Mouse (Mus musculus): ENCODE measurements at regions not wholly inside any gene's neighbourhood (a gene's known extent, or its start where the extent isn't known, plus 50 kb on each side); places are given as distances from the start of the nearest gene placed in this dataset.
"Not testable (repeated sequence)": the region's sequence is repeated elsewhere in the genome, so short reads cannot be mapped to it uniquely, and the experiment has no call there.

DNA sequence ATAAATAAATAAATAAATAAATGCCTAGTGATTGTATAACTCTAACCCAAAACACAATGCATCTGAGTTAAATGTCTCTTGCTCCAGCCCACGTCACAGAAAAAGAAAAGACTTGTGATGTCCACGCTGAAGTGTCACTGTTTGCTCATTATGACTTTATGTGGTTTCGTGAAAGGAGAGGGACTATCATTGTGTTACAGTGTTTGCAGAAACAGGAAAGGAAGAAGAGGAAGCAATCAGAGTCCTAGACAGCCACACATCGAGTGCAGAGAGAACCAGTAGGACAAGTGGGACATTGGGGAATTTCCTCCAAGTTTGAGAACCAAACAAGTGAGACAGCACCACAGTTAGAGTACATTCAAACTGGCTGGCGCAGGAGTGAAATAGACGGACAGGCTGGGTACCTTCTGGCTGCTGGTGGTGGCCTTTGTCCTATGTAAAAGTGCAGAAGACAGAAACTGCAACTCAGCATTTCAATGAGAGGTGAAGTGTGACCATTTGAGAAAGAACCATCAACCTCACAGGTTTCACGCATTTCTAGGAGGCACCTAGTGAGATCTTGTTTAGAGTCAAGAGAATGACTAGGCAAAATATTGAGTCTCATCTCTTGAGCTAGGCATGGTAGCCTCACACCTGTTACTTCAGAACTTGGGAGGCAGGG lies 59.6 kb downstream of the Fasl start:
- intact Hi-C loops (cut with DNase I; ENCODE audit: low total_unique reads): no loop called here
- DNase-seq: no peak

DNA sequence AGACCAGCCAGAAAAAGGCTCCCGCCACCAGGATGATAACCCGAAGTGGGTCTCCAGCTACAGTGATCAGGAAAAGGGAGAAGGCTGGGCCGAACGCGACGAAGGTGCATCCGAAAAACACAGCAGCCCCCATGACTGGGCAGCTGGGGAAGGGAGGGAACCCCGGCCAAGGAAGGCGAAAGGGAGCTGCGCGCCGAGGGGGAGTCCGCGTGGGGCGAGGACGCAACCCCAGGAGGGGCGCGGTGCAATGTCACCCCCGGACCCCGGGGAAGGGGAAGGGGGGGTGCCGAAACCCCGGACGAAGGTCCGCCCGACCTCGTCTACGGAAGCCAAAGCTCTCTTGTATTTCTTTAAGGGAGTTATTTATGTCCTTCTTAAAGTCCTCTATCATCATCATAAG lies 60.9 kb downstream of the Fasl start:
- DNase-seq; intact Hi-C loops (cut with DNase I; ENCODE audit: low total_unique reads): not testable (repeated sequence)

DNA sequence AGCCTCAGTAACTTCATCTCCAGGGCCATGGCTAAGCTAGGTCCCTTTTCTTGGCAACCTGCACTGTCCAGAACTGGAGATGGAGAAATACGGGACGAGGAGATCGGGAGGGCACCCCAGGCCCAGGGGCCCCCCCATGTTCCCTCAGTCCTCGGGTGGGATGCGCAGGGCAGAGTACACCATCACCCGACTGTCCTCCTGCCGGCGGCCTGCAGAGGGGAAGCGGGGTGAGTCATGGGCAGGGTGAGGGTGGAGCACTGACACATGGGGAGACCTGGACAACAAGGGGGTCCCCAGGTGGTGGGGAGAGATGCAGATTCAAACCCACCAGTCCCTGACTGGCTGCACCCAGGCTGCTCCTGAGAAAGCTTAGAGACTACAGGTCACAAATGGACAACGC lies 62.2 kb downstream of the Fasl start:
- intact Hi-C loops (cut with DNase I; ENCODE audit: low total_unique reads); DNase-seq: not testable (repeated sequence)

DNA sequence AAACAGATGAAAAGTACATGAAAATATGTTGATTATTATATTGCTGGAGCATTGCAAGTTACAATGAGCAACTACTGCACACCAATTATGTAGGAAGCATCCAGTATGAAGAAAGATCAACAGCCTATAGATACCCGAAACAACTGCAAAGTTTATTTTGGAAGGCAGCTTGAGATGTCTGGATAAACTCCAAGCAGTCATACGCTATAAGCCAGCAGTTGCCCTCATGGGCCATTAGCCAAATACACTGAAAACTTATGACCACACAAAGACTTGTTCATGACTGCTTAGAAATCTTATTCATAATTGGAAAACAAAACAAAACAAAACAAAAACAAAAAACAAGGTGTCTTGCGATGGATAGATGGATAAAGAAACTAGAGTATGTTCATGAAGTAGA lies 68.4 kb downstream of the Fasl start:
- no peak for DNase-seq
- intact Hi-C loops (cut with DNase I; ENCODE audit: low total_unique reads): no loop called here

DNA sequence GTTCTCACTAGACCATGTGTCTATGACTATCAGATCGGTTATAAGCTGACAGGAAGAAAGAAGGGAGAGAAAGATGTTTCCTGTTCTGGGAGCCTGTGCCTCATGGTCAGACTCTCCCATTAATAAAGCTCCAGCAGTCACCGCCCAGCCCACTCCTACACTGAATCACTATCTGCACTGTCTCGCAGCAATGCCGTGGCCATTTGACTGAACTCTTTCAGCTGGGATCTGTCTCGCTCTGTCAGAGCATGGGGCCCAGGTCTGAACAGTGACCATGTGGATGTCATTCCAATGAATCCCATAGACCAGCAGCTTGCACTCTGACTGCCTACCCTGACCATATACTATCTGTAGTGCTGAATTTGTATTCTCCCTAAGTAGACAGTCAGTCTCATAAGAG lies 70.0 kb downstream of the Fasl start:
- intact Hi-C loops (cut with DNase I; ENCODE audit: low total_unique reads): no loop called here
- no peak for DNase-seq

DNA sequence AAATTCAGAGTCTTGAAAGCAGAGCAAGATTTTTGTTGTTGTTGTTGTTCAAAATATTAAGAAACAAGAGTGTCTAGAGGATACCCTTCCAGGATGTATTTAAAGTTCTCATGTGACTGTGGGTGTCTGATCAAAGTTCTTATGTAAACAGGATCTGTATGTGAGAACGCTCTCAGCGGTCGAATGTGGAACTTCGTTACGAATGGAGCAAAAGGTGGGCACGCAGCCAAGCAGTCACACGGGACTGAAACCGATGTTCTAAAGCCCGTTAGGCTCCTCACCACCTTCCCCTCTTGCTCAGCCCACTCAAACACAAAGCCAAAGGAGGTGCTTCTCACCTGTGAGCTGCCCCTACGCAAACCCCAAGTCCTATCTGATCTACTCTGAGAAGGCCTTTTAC lies 75.4 kb downstream of the Fasl start:
- DNase-seq: peak; percentile 57
- intact Hi-C loops (cut with DNase I; ENCODE audit: low total_unique reads): no loop called here

DNA sequence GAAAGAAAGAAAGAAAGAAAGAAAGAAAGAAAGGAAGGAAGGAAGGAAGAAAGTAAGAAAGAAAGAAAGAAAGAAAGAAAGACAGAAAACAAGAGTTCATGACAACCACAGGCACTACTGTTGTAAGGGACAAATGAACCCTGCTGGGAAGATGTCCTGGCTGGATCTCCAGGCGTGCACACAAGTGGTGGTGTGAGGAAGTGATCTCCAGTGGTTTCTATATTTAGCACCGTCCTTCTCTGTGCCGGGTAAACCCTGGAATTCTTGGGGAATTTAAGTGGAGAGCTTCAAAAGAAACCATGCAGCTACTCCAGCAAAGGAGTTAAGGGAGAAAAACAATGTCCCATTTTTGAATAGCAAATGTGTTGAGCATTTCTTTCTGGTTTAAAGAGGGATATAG lies 76.0 kb downstream of the Fasl start:
- no peak for DNase-seq
- intact Hi-C loops (cut with DNase I; ENCODE audit: low total_unique reads): no loop called here

DNA sequence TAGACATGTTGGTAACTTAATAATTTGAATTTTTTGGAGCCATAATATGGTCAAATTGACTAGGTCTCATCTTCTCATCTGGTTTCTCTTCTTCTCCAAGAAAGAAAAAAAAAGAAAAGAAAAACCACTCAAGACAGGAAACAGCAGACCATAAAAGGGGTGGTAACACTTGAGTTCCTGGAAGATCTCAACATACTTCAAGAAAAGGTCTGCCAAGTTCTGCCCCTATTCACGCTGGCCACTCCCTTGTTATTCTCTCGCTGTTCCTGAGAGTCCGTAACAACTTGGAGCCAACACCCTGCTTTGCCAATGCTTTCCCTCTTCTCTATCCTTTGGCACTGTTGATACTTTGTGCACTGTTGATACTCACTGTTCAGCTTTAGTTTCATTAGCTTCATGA lies 81.2 kb downstream of the Fasl start:
- intact Hi-C loops (cut with DNase I; ENCODE audit: low total_unique reads): no loop called here
- no peak for DNase-seq

DNA sequence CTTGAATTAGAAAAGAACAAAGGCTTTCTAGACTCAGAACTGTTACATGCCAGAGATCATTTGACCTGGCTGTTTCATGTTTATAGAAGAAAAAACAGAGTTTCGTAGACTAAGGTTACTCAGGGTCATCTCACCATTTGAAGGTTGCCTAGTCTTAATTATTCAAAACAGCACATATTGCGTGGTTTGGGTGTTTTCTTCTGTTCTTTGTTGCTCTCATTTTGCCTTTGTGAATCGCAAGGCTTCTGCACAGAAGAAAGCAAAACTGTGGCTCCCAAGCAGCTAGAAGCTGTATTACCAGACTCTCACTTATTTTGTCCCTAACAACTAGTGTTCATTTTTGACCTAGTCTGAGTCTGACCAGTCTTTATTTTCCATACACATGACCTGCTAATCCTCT lies 83.3 kb downstream of the Fasl start:
- intact Hi-C loops (cut with DNase I; ENCODE audit: low total_unique reads): no loop called here
- DNase-seq: no peak

DNA sequence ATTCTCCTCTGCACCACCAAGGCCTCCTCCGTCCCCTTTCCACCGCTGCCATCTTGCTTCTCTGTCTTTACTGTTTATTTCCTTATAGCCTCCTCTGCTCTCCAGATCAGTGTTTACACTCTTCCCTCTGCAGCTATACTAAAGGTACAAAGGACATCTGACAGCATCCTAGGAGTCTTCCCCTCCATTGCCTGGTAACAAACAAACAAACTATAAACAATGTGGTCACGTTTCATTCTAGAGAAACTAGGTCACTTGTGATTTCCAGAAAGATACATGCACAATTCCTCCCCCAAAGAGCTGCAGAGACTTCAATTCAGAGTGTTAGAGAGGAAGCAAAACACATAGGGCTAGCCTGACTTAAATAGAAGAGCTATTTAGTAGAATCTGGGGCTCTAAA lies 83.8 kb downstream of the Fasl start:
- DNase-seq: no peak
- intact Hi-C loops (cut with DNase I; ENCODE audit: low total_unique reads): no loop called here

DNA sequence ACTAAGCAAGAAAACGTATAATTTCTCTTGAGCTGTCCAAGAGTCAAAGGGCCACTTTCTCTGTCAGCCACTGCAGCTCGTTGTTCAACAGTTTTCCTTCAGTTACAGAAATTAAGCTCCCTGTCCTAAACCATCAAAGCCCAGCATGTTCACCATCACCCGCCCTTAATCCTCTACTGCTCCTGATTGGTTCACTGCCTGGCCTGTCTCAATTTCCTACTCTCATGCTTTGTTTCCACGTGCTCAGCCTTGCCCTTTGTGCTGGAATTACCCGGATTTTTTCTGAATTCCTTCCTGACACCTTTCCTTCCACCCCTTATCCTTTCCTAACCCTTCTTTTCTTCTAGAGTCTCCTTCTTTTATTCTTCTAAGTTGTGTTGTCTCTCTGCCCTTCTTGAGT lies 92.4 kb downstream of the Fasl start:
- intact Hi-C loops (cut with DNase I; ENCODE audit: low total_unique reads): no loop called here
- no peak for DNase-seq

DNA sequence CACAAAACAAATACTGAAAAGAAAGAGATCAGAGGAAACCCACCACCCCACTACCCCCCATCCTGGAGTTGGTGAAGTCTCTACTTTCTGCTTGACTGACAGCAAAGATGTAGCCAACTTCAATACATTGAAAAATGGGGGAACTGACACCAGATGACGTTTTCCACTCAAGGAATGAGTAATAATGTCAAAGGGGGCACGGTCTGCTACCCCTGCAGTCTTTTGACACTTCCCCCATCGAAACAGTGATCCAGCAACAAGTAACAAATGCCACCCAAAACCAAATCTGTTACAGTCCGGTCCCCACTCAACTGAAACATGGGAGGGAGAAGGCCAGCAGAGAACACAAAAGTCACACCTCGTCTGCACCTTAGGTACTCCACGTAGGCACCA lies 94.5 kb downstream of the Fasl start:
- DNase-seq: no peak
- intact Hi-C loops (cut with DNase I; ENCODE audit: low total_unique reads): no loop called here

DNA sequence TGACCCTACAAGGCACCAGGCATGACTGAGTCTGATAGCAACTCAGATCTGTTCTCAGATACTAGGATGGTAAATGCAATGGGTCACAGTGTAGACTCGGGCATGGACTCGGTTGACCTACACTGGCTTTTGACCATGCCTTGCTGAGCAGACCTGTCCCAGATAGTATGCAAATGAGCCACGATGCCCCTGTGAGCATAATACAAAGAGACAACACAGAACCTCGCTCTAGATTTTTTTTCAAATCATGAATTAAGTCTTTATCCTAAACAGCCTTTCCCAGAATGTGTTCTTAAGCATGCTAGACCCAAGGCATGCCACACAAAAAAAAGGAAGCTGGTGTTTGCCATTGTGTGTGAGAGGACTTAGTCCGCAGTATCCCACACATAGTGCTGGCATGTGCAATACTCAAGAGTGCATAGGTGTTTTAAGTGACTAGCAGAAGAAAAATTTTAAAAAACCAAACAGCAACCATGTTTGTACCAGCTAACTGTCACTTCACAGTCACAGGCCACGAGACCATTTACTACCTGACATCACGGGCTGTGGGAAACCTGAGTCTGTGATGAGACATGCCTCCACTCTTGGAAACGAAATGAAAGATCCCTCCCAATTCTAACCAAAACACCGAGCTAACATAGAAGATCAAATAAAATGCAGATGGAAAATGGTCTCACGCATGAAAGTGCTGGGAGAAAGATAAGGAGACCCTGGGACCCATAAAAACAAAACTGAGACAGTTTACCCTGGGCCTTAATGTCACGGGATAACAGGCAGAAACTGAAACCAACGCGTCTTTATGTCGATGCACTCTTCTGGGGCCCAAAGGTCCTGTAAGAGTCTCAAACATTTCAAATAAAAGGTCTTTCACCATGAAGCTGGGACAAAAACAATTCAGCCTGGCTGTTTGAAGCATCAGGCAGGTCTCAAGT lies 95.2 kb downstream of the Fasl start:
- intact Hi-C loops (cut with DNase I; ENCODE audit: low total_unique reads): no loop called here
- DNase-seq: no peak

DNA sequence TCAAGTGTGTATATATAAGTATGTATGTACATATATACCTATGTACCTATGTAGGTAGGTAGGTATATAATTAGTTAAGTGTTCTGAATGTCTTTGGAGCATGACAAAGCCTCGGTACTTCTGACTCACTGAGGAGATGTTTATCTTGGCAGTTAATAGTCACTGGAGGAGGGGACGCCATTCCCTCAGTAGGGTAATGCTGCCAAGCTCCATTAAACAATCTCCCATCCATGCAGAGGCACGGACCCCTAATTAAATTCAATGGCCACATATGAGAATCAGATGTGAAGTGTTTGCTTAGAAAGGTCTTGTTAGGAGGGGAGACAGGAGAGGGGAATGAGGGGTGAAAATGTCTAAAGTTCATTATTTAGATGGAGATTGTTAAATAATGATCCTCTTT lies 99.3 kb downstream of the Fasl start:
- DNase-seq: no peak
- intact Hi-C loops (cut with DNase I; ENCODE audit: low total_unique reads): no loop called here

DNA sequence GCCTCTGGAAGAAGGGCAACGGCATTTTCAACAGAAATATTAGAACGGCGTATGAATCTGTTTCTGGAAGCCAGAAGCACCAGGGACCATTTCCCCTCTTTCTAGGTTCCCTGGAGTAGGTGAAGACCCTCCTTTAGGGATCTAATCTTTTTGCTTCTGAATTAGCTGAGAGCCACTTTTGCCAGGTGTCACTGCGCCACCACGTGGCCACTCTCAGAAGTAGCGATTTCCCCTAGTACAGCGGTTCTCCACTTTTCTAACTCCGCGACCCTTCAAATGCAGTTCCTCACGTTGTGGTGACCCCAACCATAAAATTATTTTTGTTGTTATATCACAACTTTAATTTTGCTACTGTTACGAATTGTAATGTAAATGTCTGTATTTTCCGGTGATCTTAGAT lies 100.7 kb downstream of the Fasl start:
- DNase-seq: peak; percentile 40
- intact Hi-C loops (cut with DNase I; ENCODE audit: low total_unique reads): loop anchor here (2.0 kb wide), 1 partner anchor 287 kb away; no protein-coding TSS in a partner anchor

DNA sequence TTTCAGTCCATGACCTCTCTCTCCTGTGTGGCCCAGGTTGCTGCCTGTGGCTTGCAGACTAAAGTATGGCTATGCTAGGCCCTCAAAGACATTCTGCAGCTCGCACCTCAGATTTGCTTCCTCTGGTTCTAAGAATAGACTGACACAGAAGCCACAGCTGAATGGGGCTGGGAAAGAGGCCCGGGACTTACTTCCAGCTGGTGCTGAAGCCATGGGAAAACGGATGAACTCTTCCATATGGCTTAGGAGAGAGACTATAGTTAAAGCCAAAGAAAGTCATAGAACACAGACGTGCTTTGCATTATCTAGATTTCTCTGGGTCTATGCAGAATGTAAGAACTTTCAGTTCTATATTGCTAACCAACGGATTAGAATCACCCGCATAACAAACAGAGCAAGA lies 107.7 kb downstream of the Fasl start:
- DNase-seq: no peak
- intact Hi-C loops (cut with DNase I; ENCODE audit: low total_unique reads): no loop called here

DNA sequence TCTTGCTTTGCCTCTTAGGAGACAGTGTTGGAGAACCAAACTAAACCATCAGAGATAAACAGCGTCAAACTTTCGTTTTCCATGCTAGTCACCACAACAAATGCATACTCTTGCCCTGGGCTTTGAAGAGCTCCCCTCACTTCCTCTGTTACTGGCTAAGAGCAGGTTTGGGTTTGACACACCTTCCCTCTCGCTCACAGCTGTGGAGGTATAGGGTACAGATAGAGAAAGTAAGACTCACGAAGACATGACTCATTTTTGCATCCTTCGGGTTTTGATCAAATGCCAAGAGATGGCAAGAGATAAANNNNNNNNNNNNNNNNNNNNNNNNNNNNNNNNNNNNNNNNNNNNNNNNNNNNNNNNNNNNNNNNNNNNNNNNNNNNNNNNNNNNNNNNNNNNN lies 117.4 kb downstream of the Fasl start:
- intact Hi-C loops (cut with DNase I; ENCODE audit: low total_unique reads): no loop called here
- DNase-seq: no peak

DNA sequence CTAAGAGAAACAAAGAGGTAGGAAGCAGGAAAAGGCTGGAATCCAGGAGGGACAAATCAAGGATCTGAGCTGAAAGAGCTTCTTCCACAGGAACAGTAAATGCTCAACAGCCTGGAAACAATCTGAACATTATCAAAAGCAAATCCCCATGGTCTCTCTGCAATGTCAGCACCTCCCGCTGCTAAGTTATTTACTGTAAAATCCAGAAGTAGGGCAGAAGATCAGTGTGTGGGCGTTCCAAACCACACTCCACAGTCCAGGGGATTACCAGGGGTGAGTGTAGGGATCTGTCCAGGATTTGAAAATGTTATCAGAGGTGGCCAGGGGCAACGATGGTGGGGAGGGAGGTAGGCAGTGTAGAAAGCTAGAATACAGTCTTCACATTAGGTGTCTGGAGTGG lies 124.0 kb downstream of the Fasl start:
- no peak for DNase-seq
- intact Hi-C loops (cut with DNase I; ENCODE audit: low total_unique reads): no loop called here

DNA sequence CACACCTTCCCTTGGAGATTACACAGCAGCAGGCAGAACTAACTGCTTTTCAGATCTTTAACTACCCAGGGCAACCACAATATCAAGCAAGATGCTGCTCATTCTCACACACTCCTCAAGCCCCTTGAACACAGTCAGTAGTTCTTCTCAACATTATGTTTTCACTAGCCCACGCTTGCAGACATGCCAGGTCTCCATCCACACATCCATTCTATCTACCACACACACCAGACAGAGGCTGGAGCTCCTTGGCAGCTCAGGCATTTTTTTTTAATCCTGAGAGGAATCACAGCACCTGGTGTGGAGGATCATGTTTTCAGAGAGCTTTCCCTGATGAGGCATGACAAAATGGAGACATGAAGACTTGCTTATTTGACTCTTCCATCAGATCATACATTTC lies 124.9 kb downstream of the Fasl start:
- DNase-seq: no peak
- intact Hi-C loops (cut with DNase I; ENCODE audit: low total_unique reads): no loop called here

DNA sequence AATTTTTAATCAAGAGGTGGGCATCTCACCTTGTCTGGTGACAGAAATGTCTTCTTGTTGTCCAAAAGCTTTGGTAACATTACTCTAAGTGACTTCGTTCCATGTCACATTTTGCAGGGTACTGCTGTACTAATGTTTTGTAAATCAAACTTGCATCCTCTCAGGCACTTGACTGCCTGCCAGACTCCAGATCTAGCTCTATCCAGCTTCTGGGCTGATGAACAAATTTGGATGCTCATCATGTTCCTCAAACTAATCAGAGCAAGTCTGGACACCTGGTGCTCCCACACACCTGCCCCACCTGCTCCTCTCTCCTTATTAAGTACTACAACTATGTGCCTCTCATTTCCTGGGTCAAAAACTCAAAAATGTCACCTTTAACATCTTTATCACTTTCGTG lies 126.1 kb downstream of the Fasl start:
- intact Hi-C loops (cut with DNase I; ENCODE audit: low total_unique reads): no loop called here
- DNase-seq: no peak

DNA sequence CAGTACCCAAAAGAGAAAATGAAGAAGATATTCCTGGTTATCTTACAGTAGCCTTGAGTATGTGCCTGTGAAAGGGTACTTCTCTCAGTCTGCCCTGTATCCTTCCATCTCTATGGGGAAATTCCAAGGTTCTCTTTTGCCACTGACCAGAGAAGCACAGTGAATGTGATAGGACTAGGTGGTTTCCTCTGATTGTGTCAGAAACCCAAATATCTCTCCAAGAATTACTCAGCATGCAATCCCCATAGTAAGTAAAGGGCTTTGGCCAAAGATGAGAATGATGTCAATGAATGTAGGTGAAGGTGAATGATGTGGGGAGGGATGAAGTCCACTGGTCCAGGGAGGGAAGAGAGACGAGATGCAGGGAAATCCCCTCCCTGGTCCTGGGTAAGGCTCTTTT lies 130.8 kb downstream of the Fasl start:
- DNase-seq: no peak
- intact Hi-C loops (cut with DNase I; ENCODE audit: low total_unique reads): no loop called here
